Mouse (Mus musculus) CH12.LX (cell line): ENCODE measurements around the gene Arsk. TPM values are rescaled to one million over a fixed set of nuclear protein-coding genes. Genes with fewer than 3 reads are reported as not detected.

Experiments used
- DNase-seq: peaks from one replicate; pipeline ENCODE4 v3.0.0-alpha.2; 2013; ENCODE audit errors: extremely low read depth
- H3K27ac ChIP-seq: 2 replicates; pipeline ENCODE4 v1.5.1; 2012; ENCODE audit warnings: low read depth, mild to moderate bottlenecking, control low read depth, moderate library complexity; ENCODE audit not compliant: insufficient read depth
- H3K27me3 ChIP-seq: replicated peaks from 2 replicates; pipeline ENCODE3; 2012; ENCODE audit warnings: inconsistent platforms
- H3K36me3 ChIP-seq, 2 experiments: replicated peaks in 1 of 2; 2 replicates each; pipeline versions ENCODE3 to v1.6.1; 2012; ENCODE audit warnings: inconsistent platforms in 1 of 2, low read length in 1 of 2, mild to moderate bottlenecking in 1 of 2, mixed read lengths in 1 of 2, moderate library complexity in 1 of 2; ENCODE audit not compliant: control insufficient read depth in 1 of 2, insufficient read depth in 1 of 2
- H3K4me1 ChIP-seq, 2 experiments: 2 replicates each; pipeline ENCODE4 v1.6.1; 2012; ENCODE audit warnings: inconsistent platforms in 1 of 2, moderate library complexity in 1 of 2; ENCODE audit not compliant: insufficient read depth in 2 of 2, control insufficient read depth in 1 of 2
- H3K4me2 ChIP-seq: 2 replicates; pipeline ENCODE4 v1.6.1; 2012; ENCODE audit warnings: low read depth, mild to moderate bottlenecking, control low read depth; ENCODE audit not compliant: poor library complexity, insufficient read depth, severe bottlenecking
- H3K4me3 ChIP-seq, 3 experiments: fragments of 150-350 bp in 1 of 3; sonication (generic) in 1 of 3; replicated peaks in 1 of 3; 2 replicates each; pipeline versions ENCODE3 to v1.5.1; 2011 to 2012; ENCODE audit warnings: low read depth in 2 of 3, low read length in 2 of 3, mild to moderate bottlenecking in 2 of 3, moderate library complexity in 2 of 3, control low read depth in 1 of 3, improper control_type of control experiment in 1 of 3, inconsistent platforms in 1 of 3, mixed read lengths in 1 of 3; ENCODE audit not compliant: poor library complexity in 1 of 3
- H3K79me2 ChIP-seq: replicated peaks from 2 replicates; pipeline ENCODE4 v1.6.1; 2012; ENCODE audit warnings: mild to moderate bottlenecking, moderate library complexity; ENCODE audit not compliant: control insufficient read depth, poor library complexity, insufficient read depth, severe bottlenecking; ENCODE audit errors: extremely low read depth
- H3K9ac ChIP-seq: 2 replicates; pipeline ENCODE4 v1.6.1; 2012; ENCODE audit warnings: low read depth, mild to moderate bottlenecking, control low read depth, moderate library complexity; ENCODE audit not compliant: insufficient read depth
- H3K9me3 ChIP-seq: replicated peaks from 2 replicates; pipeline ENCODE3; 2012; ENCODE audit warnings: low read length, inconsistent platforms, mixed read lengths
- BHLHE40 ChIP-seq: IDR thresholded peaks from 2 replicates; pipeline ENCODE4 v1.6.1; 2011; ENCODE audit warnings: mild to moderate bottlenecking, low read depth, low read length, improper control_type of control experiment
- CHD1 ChIP-seq: IDR thresholded peaks from 2 replicates; pipeline ENCODE4 v1.6.1; 2012; ENCODE audit warnings: low read depth, low read length, improper control_type of control experiment, inconsistent platforms
- CHD2 ChIP-seq: IDR thresholded peaks from 2 replicates; pipeline ENCODE4 v1.6.1; 2011; ENCODE audit warnings: low read length, improper control_type of control experiment
- CTCF ChIP-seq, 2 experiments: IDR thresholded peaks in 1 of 2; conservative IDR thresholded peaks in 1 of 2; 2 replicates each; pipeline ENCODE4 v1.5.1; 2011 to 2012; ENCODE audit warnings: low read depth in 2 of 2, low read length in 2 of 2, improper control_type of control experiment in 1 of 2, inconsistent platforms in 1 of 2, mild to moderate bottlenecking in 1 of 2, moderate library complexity in 1 of 2
- E2F4 ChIP-seq: IDR thresholded peaks from 2 replicates; pipeline ENCODE4 v1.6.1; 2011; ENCODE audit warnings: low read depth, low read length, improper control_type of control experiment; ENCODE audit not compliant: insufficient replicate concordance
- ELF1 ChIP-seq: IDR thresholded peaks from 2 replicates; pipeline ENCODE4 v1.6.1; 2014; ENCODE audit warnings: low read depth, mild to moderate bottlenecking, inconsistent platforms, low read length, improper control_type of control experiment
- EP300 ChIP-seq: IDR thresholded peaks from 2 replicates; pipeline ENCODE4 v1.6.1; 2011; ENCODE audit warnings: low read length, improper control_type of control experiment
- ETS1 ChIP-seq: conservative IDR thresholded peaks from 2 replicates; pipeline ENCODE4 v1.6.1; 2012; ENCODE audit warnings: low read depth, mild to moderate bottlenecking, inconsistent platforms, low read length, improper control_type of control experiment, moderate library complexity
- HCFC1 ChIP-seq: IDR thresholded peaks from 2 replicates; pipeline ENCODE4 v1.6.1; 2012; ENCODE audit warnings: low read depth, mild to moderate bottlenecking, inconsistent platforms, low read length, improper control_type of control experiment
- IRF4 ChIP-seq: IDR thresholded peaks from 2 replicates; pipeline ENCODE4 v1.6.1; 2014; ENCODE audit warnings: low read depth, mild to moderate bottlenecking, inconsistent platforms, low read length, improper control_type of control experiment
- JUN ChIP-seq: IDR thresholded peaks from 2 replicates; pipeline ENCODE4 v1.6.1; 2011; ENCODE audit warnings: low read depth, mild to moderate bottlenecking, low read length, improper control_type of control experiment, moderate library complexity; ENCODE audit not compliant: insufficient read depth
- MAFK ChIP-seq: IDR thresholded peaks from 2 replicates; pipeline ENCODE4 v1.6.1; 2011; ENCODE audit warnings: low read length, improper control_type of control experiment; ENCODE audit not compliant: insufficient replicate concordance
- MEF2A ChIP-seq: IDR thresholded peaks from 2 replicates; pipeline ENCODE4 v1.6.1; 2014; ENCODE audit warnings: low read depth, mild to moderate bottlenecking, inconsistent platforms, low read length, improper control_type of control experiment, borderline replicate concordance
- MYC ChIP-seq: IDR thresholded peaks from 2 replicates; pipeline ENCODE4 v1.6.1; 2011; ENCODE audit warnings: low read depth, mild to moderate bottlenecking, improper control_type of control experiment, low read length
- NELFE ChIP-seq: IDR thresholded peaks from 2 replicates; pipeline ENCODE4 v1.6.1; 2011; ENCODE audit warnings: low read depth, low read length, improper control_type of control experiment
- NRF1 ChIP-seq: IDR thresholded peaks from 2 replicates; pipeline ENCODE4 v1.6.1; 2014; ENCODE audit warnings: low read depth, mild to moderate bottlenecking, inconsistent platforms, low read length, improper control_type of control experiment, moderate library complexity
- PAX5 ChIP-seq: IDR thresholded peaks from 2 replicates; pipeline ENCODE4 v1.6.1; 2012; ENCODE audit warnings: low read length, inconsistent platforms, mixed read lengths
- POLR2A ChIP-seq: IDR thresholded peaks from 2 replicates; pipeline ENCODE4 v1.6.1; 2011; ENCODE audit warnings: low read depth, mild to moderate bottlenecking, improper control_type of control experiment, low read length
- RAD21 ChIP-seq: IDR thresholded peaks from 2 replicates; pipeline ENCODE4 v1.6.1; 2011; ENCODE audit warnings: low read depth, mild to moderate bottlenecking, low read length, improper control_type of control experiment, moderate library complexity
- RCOR1 ChIP-seq: conservative IDR thresholded peaks from 2 replicates; pipeline ENCODE4 v1.6.1; 2012; ENCODE audit warnings: low read depth, mild to moderate bottlenecking, inconsistent platforms, low read length, improper control_type of control experiment
- SIN3A ChIP-seq: IDR thresholded peaks from 2 replicates; pipeline ENCODE4 v1.6.1; 2012; ENCODE audit warnings: low read length, improper control_type of control experiment, inconsistent platforms
- SMC3 ChIP-seq: IDR thresholded peaks from 2 replicates; pipeline ENCODE4 v1.6.1; 2011; ENCODE audit warnings: low read depth, low read length, improper control_type of control experiment
- TBP ChIP-seq: conservative IDR thresholded peaks from 2 replicates; pipeline ENCODE4 v1.6.1; 2011; ENCODE audit warnings: low read depth, low read length, improper control_type of control experiment
- UBTF ChIP-seq: IDR thresholded peaks from 2 replicates; pipeline ENCODE4 v1.6.1; 2012; ENCODE audit warnings: low read depth, mild to moderate bottlenecking, inconsistent platforms, low read length, improper control_type of control experiment, moderate library complexity
- ZC3H11A ChIP-seq: IDR thresholded peaks from 2 replicates; pipeline ENCODE4 v1.6.1; 2012; ENCODE audit warnings: low read depth, mild to moderate bottlenecking, inconsistent platforms, low read length, improper control_type of control experiment
- ZKSCAN1 ChIP-seq: IDR thresholded peaks from 2 replicates; pipeline ENCODE4 v1.6.1; 2012; ENCODE audit warnings: low read depth, inconsistent platforms, low read length, improper control_type of control experiment, borderline replicate concordance
- dilution Hi-C: fragments of 300-500 bp; cut with MboI; formaldehyde crosslinking; loops from 2 replicates; pipeline ENCODE4 v1.14.3; 2020; ENCODE audit warnings: low sequenced_read_pairs; ENCODE audit not compliant: extremely low pct_unique_long_range_greater_than_20kb, extremely low pct_ligation_motif_present
- in situ Hi-C: fragments of 300-500 bp; cut with MboI; formaldehyde crosslinking; loops from 3 replicates; pipeline ENCODE4 v1.14.3; 2019; ENCODE audit warnings: low sequenced_read_pairs, low pct_ligation_motif_present, low pct_unique_long_range_greater_than_20kb, mixed read lengths
- polyA plus RNA-seq: library from polyadenylated mRNA; unstranded; fragments of >175 nt; gene quantifications from 2 replicates; pipeline ENCODE4 v1.2.1, GENCODE M21; 2012; ENCODE audit warnings: low read depth; ENCODE audit not compliant: insufficient read length
- total RNA-seq, 2 experiments: library from RNA; depleted of rRNA; stranded (reverse); fragments of 300-350 nt in 1 of 2; fragments of >200 nt in 1 of 2; gene quantifications; 2 replicates each; pipeline ENCODE4 v1.2.3; 2012 to 2014

The Arsk gene
- total and polyA plus RNA-seq, 3 experiments: 4.0 to 7.6 (median 4.2) TPM

- dilution Hi-C loops: no loop called here
- in situ Hi-C loops: no loop called here
- DNase-seq: no peak
These were observed 42.2 kb downstream of the Arsk start for GRCm38 (mm10) chr13:76056261-76056724.

DNA sequence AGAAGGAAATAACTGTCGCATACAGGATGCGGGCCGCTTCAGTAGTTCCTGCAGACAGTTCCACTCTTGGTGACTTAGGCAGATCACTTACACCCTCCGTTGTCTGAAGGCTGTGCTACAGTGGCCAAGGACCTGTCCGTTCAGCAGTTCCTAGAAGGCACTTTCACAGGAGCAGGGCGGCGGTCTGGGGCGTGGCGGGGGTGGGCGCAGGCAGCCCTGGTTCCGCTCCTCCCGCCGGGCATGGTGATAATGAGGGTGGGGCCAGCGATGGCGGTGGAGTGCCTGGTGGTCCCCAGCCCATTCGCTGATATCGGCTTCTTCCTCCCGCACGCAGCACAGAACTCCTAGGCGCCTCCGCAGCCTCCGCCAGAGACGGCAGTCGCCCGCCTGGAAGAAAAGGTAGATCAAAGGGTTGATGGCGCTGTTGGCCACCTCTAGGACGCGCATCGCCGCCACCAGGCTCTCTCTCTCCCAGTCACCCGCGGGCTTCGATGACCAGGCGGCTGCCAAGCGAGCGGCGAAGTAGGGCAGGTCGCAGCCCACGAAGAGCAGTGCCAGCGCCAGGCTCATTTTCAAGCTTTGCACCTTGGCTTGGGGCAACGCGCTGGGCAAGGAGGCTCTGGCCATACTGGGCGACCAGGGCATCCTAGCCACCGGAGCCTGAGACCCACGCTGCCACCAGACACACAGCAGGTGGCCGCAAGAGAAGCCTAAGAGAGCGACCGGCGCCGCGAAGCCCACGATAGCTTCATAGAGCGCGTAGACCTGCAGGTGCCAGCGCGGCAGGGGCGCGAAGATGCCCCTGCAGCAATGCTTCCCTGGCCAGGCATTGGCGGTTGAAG lies 42.8 kb downstream of the Arsk start:
- H3K27me3 ChIP-seq: no peaks in the 10 kb centered on the region
- peak overlapping the region; percentile 19 for H3K4me2 ChIP-seq
- H3K4me3 ChIP-seq: peak overlapping the region in 1 of 3 experiments; percentile 35
- H3K27ac ChIP-seq: no peak overlapping the region
- peaks cover 12% of the 10 kb centered on the region for H3K9me3 ChIP-seq
- TF ChIP-seq TBP (no peak), SMC3 (no peak), SIN3A (no peak), JUN (no peak), IRF4 (no peak), BHLHE40 (no peak), CHD1 (no peak), RCOR1 (no peak), RAD21 (no peak), CTCF (conservative IDR thresholded peaks at IDR 0.05 in 1 of 2, IDR thresholded peaks at IDR 0.05 in 1 of 2; ENCODE audit: low read depth in 2 of 2, low read length in 2 of 2) (no peak), NRF1 (no peak), E2F4 (no peak), NELFE (no peak), HCFC1 (no peak), ELF1 (no peak), POLR2A (no peak)
- TF ChIP-seq, all 38 proteins: peak for 0
- dilution Hi-C loops (no loop called here), in situ Hi-C loops (no loop called here)
- H3K9ac ChIP-seq: no peak overlapping the region
- H3K4me1 ChIP-seq: no peaks in the 10 kb centered on the region
- no peak for DNase-seq
- peaks cover 0 to 4% of the 10 kb centered on the region in 2 experiments for H3K36me3 ChIP-seq
- no peaks in the 10 kb centered on the region for H3K79me2 ChIP-seq

More at GRCm38 (mm10) chr13:76056261-76056724, 42.2 kb downstream of the Arsk start:
- no peaks in the 10 kb centered on the region for H3K27me3 ChIP-seq
- peaks cover 12% of the 10 kb centered on the region for H3K9me3 ChIP-seq
- 0 out of 2 replicates have a peak overlapping the region, but pooled peaks have one; percentile 19 for H3K4me2 ChIP-seq
- H3K4me1 ChIP-seq: no peaks in the 10 kb centered on the region
- TF ChIP-seq NELFE: no peak
- no peak for TF ChIP-seq E2F4
- no peak for TF ChIP-seq CHD2
- no peak for TF ChIP-seq ETS1
- TF ChIP-seq EP300: no peak
- no peak for TF ChIP-seq MEF2A
- peak in 1 of 2 experiments; percentile 21; a peak in 2 of 4 replicates for TF ChIP-seq CTCF (conservative IDR thresholded peaks at IDR 0.05 in 1 of 2, IDR thresholded peaks at IDR 0.05 in 1 of 2; ENCODE audit: low read depth in 2 of 2, low read length in 2 of 2)
- TF ChIP-seq SMC3: no peak
- no peak for TF ChIP-seq ZKSCAN1
- no peak for TF ChIP-seq UBTF
- TF ChIP-seq BHLHE40: peak; percentile 61
- TF ChIP-seq ELF1: no peak
- TF ChIP-seq MYC: no peak
- TF ChIP-seq ZC3H11A: no peak
- TF ChIP-seq PAX5: no peak
- no peak for TF ChIP-seq MAFK
- H3K4me3 ChIP-seq: peak overlapping the region in 1 of 3 experiments; percentile 35
- no peak overlapping the region for H3K9ac ChIP-seq
- H3K36me3 ChIP-seq: peaks cover 0 to 4% of the 10 kb centered on the region in 2 experiments
- no peaks in the 10 kb centered on the region for H3K79me2 ChIP-seq
- H3K27ac ChIP-seq: no peak overlapping the region
